Mouse (Mus musculus): ENCODE measurements around the gene Ramp1. TPM values are rescaled to one million over a fixed set of nuclear protein-coding genes. Genes with fewer than 3 reads are reported as not detected.
A peak's percentile ranks its signal among the peaks of the same experiment; 100 is the strongest.

Ramp1 gene
- polyA plus RNA-seq, 1 experiment, result 288 TPM

- H3K36me3 ChIP-seq (ENCODE audit: control insufficient read depth, insufficient read depth, low read length), result no peaks in the 10 kb centered on the region
- no peak overlapping the region for H3K4me3 ChIP-seq (ENCODE audit: control insufficient read depth, insufficient read depth, low read length)
- no peak for DNase-seq
- 74% methylated on average over 1 of the region's 1 CpGs for WGBS
- H3K27ac ChIP-seq (ENCODE audit: control insufficient read depth, insufficient read depth, low read length), result no peak overlapping the region
- TF ChIP-seq CTCF (IDR thresholded peaks at IDR 0.05; ENCODE audit: borderline replicate concordance, control insufficient read depth, extremely low read depth, insufficient read depth, low read length, poor library complexity) (no peak), POLR2A (IDR thresholded peaks at IDR 0.05; ENCODE audit: control insufficient read depth, extremely low read depth, insufficient read depth, low read length, poor library complexity) (no peak)
- peaks cover 13% of the 10 kb centered on the region for H3K4me1 ChIP-seq (replicated peaks; ENCODE audit: control insufficient read depth, insufficient read depth, low read length)
- no peaks in the 10 kb centered on the region for H3K27me3 ChIP-seq (ENCODE audit: control insufficient read depth, insufficient read depth, low read length)
These were observed 60.2 kb downstream of the Ramp1 start for GRCm38 (mm10) chr1:91239800-91240199.

- no peaks in the 10 kb centered on the region for H3K36me3 ChIP-seq (ENCODE audit: control insufficient read depth, insufficient read depth, low read length)
- H3K4me3 ChIP-seq (ENCODE audit: control insufficient read depth, insufficient read depth, low read length), result no peak overlapping the region
- H3K27me3 ChIP-seq (ENCODE audit: control insufficient read depth, insufficient read depth, low read length), result no peaks in the 10 kb centered on the region
- no peak for TF ChIP-seq CTCF (IDR thresholded peaks at IDR 0.05; ENCODE audit: borderline replicate concordance, control insufficient read depth, extremely low read depth, insufficient read depth, low read length, poor library complexity)
- TF ChIP-seq POLR2A (IDR thresholded peaks at IDR 0.05; ENCODE audit: control insufficient read depth, extremely low read depth, insufficient read depth, low read length, poor library complexity), result no peak
- peaks cover 10% of the 10 kb centered on the region for H3K4me1 ChIP-seq (replicated peaks; ENCODE audit: control insufficient read depth, insufficient read depth, low read length)
- H3K27ac ChIP-seq (ENCODE audit: control insufficient read depth, insufficient read depth, low read length), result peak overlapping the region; percentile 84
- 94% methylated on average over 1 of the region's 1 CpGs for WGBS
- DNase-seq, result no peak
These were observed 61.1 kb downstream of the Ramp1 start for GRCm38 (mm10) chr1:91240685-91241084.

- Histone ChIP-seq H3K27ac (ENCODE audit: control insufficient read depth, insufficient read depth, low read length) (peak overlapping the region; percentile 84), H3K27me3 (ENCODE audit: control insufficient read depth, insufficient read depth, low read length) (no peaks in the 10 kb centered on the region), H3K36me3 (ENCODE audit: control insufficient read depth, insufficient read depth, low read length) (no peaks in the 10 kb centered on the region), H3K4me1 (replicated peaks; ENCODE audit: control insufficient read depth, insufficient read depth, low read length) (peaks cover 10% of the 10 kb centered on the region), H3K4me3 (ENCODE audit: control insufficient read depth, insufficient read depth, low read length) (no peak overlapping the region)
- TF ChIP-seq CTCF (IDR thresholded peaks at IDR 0.05; ENCODE audit: borderline replicate concordance, control insufficient read depth, extremely low read depth, insufficient read depth, low read length, poor library complexity) (no peak), POLR2A (IDR thresholded peaks at IDR 0.05; ENCODE audit: control insufficient read depth, extremely low read depth, insufficient read depth, low read length, poor library complexity) (no peak)
- 21% methylated on average over 4 of the region's 4 CpGs for WGBS
- DNase-seq, result no peak
These were observed 61.6 kb downstream of the Ramp1 start for GRCm38 (mm10) chr1:91241249-91241648.

DNA sequence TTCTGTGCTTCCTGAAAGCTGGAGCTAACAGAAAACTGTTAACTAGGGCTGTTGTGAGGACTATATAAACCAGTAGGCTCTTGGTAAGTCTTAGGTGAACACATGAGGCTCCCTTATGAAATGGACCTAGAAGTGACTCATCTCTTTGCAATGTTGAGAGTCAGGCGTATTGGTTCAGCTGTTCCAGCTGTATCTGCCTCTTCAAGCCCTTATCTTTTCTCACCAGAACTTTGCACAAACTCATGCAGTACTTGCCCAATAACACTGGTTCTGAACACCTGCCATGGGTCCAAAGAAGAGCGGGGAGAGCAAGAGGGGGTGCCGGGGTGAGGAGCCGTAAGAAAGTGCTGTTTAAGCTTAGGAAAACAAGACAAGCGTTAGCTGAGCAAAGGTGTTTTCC is 68.6 kb downstream of the Ramp1 start:
- H3K4me3 ChIP-seq (ENCODE audit: control insufficient read depth, insufficient read depth, low read length), result no peak overlapping the region
- WGBS, result 94% methylated on average over 5 of the region's 5 CpGs
- TF ChIP-seq POLR2A (IDR thresholded peaks at IDR 0.05; ENCODE audit: control insufficient read depth, extremely low read depth, insufficient read depth, low read length, poor library complexity) (no peak), CTCF (IDR thresholded peaks at IDR 0.05; ENCODE audit: borderline replicate concordance, control insufficient read depth, extremely low read depth, insufficient read depth, low read length, poor library complexity) (no peak)
- H3K27ac ChIP-seq (ENCODE audit: control insufficient read depth, insufficient read depth, low read length), result no peak overlapping the region
- no peaks in the 10 kb centered on the region for H3K27me3 ChIP-seq (ENCODE audit: control insufficient read depth, insufficient read depth, low read length)
- peaks cover 17% of the 10 kb centered on the region for H3K4me1 ChIP-seq (replicated peaks; ENCODE audit: control insufficient read depth, insufficient read depth, low read length)
- no peaks in the 10 kb centered on the region for H3K36me3 ChIP-seq (ENCODE audit: control insufficient read depth, insufficient read depth, low read length)
- DNase-seq, result no peak

GRCm38 (mm10) chr1:91248970-91249369 is 69.3 kb downstream of the Ramp1 start:
- Histone ChIP-seq H3K4me1 (replicated peaks; ENCODE audit: control insufficient read depth, insufficient read depth, low read length) (peaks cover 17% of the 10 kb centered on the region), H3K36me3 (ENCODE audit: control insufficient read depth, insufficient read depth, low read length) (no peaks in the 10 kb centered on the region), H3K4me3 (ENCODE audit: control insufficient read depth, insufficient read depth, low read length) (no peak overlapping the region), H3K27ac (ENCODE audit: control insufficient read depth, insufficient read depth, low read length) (no peak overlapping the region), H3K27me3 (ENCODE audit: control insufficient read depth, insufficient read depth, low read length) (no peaks in the 10 kb centered on the region)
- no peak for DNase-seq
- TF ChIP-seq POLR2A (IDR thresholded peaks at IDR 0.05; ENCODE audit: control insufficient read depth, extremely low read depth, insufficient read depth, low read length, poor library complexity) (no peak), CTCF (IDR thresholded peaks at IDR 0.05; ENCODE audit: borderline replicate concordance, control insufficient read depth, extremely low read depth, insufficient read depth, low read length, poor library complexity) (no peak)
- 74% methylated on average over 4 of the region's 4 CpGs for WGBS

DNA sequence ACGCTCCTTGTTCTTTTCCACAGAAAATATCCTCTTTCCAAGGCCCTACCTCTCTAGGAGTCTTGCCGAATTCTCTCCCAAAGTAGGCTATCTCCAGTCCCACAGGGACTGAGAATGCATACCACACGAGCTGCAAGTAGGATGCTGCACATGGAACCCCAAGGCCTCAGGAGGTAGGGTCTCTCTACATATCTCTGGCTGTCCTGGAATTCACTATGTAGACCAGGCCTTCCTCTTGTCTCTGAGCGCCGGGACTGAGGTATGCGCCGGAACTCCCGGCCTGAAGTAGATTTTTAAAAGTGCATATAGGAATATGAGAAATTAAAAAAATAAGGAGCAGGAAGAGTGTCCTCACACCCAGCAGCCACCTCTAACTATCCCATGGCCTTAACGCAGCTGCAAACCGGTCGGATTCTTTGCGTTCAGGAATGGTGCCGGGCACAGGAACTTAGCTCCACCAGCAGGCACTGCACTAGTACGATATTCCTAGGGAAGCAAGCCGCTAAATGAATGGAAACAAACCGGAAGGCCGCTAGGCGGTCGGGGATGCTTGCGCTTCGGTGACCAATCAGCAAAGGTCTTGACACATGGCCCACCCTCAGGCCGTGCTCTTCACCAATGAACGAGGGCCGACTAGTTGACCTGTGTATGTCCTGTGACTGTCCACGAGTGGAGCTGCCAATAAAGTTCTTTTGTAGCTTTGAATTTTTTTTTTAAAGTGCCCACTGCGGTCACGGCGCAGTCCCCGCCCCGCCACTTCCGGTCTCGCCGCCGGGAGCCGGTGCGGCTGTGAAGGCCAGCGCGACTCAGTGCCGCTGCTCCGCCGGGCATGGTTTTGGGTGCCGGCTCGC is 70.2 kb downstream of the Ramp1 start, which contains the start of gene Ube2f:
Gene Ube2f (plus strand): TSS at position 741 of the 851 bp plus-strand sequence.
- no peak within 1 kb of the TSS for H3K27ac ChIP-seq (ENCODE audit: control insufficient read depth, insufficient read depth, low read length)
- peaks cover 17% of the 10 kb centered on the region for H3K4me1 ChIP-seq (replicated peaks; ENCODE audit: control insufficient read depth, insufficient read depth, low read length)
- 0 out of 2 replicates have a peak, but pooled peaks have one; percentile 48 for TF ChIP-seq CTCF (IDR thresholded peaks at IDR 0.05; ENCODE audit: borderline replicate concordance, control insufficient read depth, extremely low read depth, insufficient read depth, low read length, poor library complexity)
- TF ChIP-seq POLR2A (IDR thresholded peaks at IDR 0.05; ENCODE audit: control insufficient read depth, extremely low read depth, insufficient read depth, low read length, poor library complexity), result no peak
- DNase-seq, result peak; percentile 86
- H3K27me3 ChIP-seq (ENCODE audit: control insufficient read depth, insufficient read depth, low read length), result no peaks in the 10 kb centered on the region
- no peaks in the 10 kb centered on the region for H3K36me3 ChIP-seq (ENCODE audit: control insufficient read depth, insufficient read depth, low read length)
- H3K4me3 ChIP-seq (ENCODE audit: control insufficient read depth, insufficient read depth, low read length), result peak within 1 kb of the TSS; percentile 92
- 3% methylated on average over 43 of the region's 43 CpGs for WGBS

All from thymus, adult 2 months (tissue).